Mouse (Mus musculus): ENCODE measurements around the gene Olfr229.
"Not testable (repeated sequence)": the region's sequence is repeated elsewhere in the genome, so short reads cannot be mapped to it uniquely, and the experiment has no call there.

The Olfr229 gene

DNA sequence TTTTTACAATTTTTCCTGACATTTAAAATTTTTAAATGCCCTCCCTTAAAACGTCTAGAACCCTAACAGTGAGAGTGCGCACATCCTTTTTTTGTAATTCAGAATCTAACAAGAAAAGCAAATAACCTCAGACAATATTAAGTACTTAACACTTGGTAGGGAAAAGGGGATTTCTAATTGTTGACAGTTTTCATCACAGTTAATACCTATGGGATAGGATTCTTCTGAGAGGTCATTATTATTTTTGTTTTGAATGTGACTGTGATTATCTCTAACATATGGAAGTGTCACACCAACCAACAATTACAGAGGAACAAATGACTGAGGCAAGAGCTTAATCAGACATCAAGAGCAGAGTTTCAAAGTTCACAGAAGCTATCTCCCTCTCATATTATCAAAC is at the start of gene Olfr229:
Olfr229 (plus strand) TSS at position 301 of the 400 bp plus-strand sequence.
- ATAC-seq (ENCODE audit: low TSS enrichment) = no peak

DNA sequence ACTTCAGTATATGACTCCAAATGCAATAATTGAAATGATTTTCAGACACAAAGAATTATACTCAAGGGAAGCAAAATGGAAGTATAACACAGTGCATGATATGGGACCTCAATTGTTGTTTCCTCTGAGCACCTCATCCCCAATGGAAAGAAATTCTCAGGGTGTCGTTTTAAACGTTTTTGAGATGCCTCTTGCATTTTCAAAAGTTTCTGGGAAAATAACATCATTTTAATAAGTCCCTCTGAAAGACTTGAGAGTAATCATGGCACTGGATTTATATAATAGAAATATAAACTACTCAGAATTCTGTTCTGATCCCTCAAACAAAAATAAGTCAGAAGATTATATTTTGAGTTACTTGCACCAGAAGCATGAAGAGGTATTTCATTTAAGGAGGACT is 41.0 kb upstream of the Olfr229 start, which contains the start of gene Olfr972:
Olfr972 (plus strand) TSS at position 301 of the 400 bp plus-strand sequence.
- no peak for ATAC-seq (ENCODE audit: low TSS enrichment)

DNA sequence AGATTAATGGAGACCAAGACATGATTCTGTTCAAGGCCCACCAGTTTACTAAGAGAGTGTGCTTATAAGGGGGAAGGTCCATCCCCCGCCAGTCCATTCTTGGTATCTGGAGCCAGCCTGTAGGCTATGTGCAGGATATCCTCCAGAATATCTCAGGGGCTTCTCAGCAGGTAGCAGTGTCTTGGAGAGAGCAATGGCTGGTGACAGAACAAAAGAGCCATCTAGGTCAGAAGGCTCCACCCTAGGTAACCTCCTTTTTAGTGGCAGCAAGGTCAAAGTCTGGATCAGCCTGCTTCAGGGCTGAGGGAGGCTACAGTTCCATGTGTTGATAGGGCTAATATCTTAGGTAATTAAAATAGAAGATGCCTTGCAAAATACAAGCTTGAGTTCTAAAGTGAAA is 35.1 kb upstream of the Olfr229 start:
- not testable (repeated sequence) for ATAC-seq (ENCODE audit: low TSS enrichment)

DNA sequence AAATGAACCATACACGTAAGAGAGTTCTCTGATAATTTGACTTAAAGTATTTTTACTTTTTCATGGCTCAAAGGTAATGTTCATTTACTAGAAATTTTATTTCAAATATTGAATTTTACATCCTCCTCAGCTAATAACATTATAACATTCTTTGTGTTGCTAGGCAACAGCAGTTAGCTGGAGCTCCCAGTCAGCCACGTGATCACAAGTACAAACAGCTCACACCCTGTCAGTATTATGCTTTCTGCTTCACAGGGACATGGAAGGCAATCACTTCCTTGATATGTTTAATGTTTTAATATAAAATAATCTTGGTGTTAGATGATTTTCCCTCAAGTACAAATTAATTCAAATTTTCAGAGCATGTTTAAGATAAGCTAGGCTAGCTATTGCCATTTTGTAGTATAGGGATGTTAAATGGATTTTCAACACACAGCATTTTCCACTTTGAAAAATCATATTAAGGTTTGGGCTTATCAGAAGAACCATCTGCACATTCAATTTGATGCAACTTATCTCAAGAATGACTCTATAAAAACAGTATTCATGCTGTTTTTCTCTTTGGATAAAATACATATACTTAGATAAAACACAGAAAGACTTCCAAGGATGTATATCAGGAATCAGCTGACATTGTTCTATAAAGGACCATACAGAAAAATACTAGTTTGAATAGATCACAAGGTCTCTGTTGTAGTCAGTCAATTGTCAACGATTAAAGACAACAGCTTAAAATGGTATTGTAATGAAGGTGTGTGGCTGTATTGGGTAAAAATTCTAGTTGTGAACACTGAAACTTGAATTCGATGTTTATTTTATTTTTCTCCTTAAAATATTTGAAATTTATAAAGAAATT is 29.4 kb upstream of the Olfr229 start:
- ATAC-seq (ENCODE audit: low TSS enrichment) = not testable (repeated sequence)

DNA sequence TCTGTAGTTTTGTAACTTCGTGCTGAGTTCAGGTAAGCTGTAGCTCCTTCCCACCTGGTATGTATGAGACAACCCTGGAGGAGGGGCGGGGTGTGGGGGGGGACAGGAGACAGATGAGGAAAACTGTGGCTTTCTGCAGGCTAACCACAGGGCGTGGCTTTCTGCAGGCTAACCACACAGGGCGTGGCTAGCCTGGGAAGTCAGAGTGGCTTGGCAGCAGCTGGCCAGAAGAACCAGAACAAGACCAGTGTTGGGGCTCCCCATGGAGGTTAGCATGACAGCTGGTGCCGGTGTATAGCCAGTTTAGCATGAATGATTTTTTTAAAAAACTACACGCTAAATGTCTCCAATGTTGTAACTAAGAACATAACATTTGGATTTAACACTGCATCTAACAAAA is 2.0 kb upstream of the Olfr229 start:
- ATAC-seq (ENCODE audit: low TSS enrichment) = no peak

DNA sequence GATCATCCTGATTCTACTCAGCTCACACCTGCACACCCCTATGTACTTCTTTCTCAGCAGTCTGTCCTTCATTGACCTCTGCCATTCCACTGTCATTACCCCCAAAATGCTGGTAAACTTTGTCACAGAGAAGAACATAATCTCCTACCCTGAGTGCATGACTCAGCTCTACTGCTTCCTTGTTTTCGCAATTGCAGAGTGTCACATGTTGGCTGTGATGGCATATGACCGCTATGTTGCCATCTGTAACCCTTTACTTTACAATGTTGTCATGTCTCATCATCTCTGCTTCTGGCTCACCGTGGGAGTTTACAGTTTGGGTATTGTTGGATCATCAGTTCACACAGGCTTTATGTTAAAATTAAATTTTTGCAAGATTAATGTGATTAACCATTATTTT is 2.8 kb downstream of the Olfr229 start:
- ATAC-seq (ENCODE audit: low TSS enrichment) = no peak

DNA sequence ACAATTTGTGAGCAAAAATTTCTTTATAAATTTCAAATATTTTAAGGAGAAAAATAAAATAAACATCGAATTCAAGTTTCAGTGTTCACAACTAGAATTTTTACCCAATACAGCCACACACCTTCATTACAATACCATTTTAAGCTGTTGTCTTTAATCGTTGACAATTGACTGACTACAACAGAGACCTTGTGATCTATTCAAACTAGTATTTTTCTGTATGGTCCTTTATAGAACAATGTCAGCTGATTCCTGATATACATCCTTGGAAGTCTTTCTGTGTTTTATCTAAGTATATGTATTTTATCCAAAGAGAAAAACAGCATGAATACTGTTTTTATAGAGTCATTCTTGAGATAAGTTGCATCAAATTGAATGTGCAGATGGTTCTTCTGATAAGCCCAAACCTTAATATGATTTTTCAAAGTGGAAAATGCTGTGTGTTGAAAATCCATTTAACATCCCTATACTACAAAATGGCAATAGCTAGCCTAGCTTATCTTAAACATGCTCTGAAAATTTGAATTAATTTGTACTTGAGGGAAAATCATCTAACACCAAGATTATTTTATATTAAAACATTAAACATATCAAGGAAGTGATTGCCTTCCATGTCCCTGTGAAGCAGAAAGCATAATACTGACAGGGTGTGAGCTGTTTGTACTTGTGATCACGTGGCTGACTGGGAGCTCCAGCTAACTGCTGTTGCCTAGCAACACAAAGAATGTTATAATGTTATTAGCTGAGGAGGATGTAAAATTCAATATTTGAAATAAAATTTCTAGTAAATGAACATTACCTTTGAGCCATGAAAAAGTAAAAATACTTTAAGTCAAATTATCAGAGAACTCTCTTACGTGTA is 21.1 kb downstream of the Olfr229 start:
- not testable (repeated sequence) for ATAC-seq (ENCODE audit: low TSS enrichment)

DNA sequence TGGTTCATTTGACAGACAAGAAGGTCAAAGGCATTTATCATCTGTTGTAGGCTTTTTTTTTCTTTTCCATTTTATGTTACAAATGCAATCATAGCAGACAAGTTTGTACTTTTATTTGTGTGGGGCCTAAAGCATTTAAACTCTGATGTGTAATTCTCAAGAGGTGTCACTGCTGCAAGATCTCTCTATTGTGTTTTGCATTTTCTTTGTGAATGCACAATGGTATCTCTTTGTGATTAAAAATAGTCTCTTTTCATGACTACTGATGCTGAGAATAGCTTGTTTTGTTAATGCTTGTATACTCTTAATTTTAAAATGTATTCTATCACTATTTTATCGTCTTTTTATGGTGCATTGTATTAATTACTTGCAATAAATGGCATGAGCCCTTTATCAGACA is 21.7 kb downstream of the Olfr229 start:
- not testable (repeated sequence) for ATAC-seq (ENCODE audit: low TSS enrichment)

DNA sequence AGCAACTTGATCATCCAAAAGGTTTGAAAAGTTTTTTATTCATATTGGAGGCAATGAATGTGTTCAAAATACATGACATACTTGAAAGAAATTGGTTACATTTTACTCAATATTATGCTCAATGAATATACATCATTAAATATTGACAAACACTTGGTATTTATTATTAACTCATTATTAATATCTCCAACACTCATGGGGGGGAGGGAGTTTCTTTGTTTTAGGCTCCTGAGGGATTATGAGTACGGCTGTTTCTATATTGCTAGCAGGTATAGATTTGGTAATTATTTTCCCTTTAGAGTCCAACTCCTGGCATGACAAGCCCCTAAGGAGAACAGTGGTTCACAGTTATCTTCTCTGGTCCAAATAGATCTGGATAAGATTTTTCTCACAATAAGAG is 30.1 kb downstream of the Olfr229 start, which contains the start of gene Olfr974:
Olfr974 (plus strand) TSS at position 301 of the 400 bp plus-strand sequence.
- no peak for ATAC-seq (ENCODE audit: low TSS enrichment)

DNA sequence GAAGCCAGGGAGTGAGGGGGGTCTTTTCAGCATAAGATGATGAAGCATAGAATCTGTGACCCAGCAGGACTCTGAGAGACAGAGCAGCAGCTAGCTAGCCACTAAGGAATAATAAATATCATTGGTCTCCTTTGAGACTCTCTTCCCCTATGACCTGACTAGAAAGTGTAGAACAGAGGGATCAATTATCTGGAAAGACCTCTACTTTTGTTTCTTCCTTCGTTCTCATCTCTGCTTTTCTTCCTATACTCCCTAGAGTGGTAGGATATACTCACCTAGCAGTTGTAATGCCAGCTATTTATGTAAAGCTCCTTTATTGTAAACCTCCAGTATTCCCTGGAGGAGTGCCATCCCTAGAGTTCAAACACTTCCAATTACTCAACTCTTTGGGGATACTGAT is 44.8 kb downstream of the Olfr229 start, which contains the start of gene Olfr975:
Olfr975 (minus strand) TSS at position 101 of the 400 bp plus-strand sequence.
- no peak for ATAC-seq (ENCODE audit: low TSS enrichment)

DNA sequence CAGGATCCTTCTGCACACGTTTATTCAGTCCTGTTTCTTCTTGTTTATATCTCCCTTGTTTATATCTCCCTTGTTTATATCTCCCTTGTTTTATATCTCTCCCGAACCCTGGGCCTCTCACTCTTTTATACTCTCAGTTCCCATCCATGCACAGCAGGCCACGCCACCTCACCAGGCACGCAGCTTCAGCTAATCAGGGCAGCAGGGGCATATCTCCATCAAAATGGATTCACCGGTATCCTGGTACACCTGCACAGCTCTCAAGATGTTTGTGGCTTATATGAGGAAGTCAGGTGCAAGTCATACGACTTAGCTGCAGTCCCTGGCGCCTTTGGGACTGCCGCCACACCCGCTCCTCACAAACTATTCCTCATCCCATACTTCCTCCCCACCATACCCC is 53.9 kb downstream of the Olfr229 start, which contains the start of gene Olfr976:
Olfr976 (minus strand) TSS at position 101 of the 400 bp plus-strand sequence.
- not testable (repeated sequence) for ATAC-seq (ENCODE audit: low TSS enrichment)
